Mouse (Mus musculus): ENCODE data around the gene Fkbp1a. TPM values are rescaled to one million over a fixed set of nuclear protein-coding genes. Genes with fewer than 3 reads are reported as not detected.

Fkbp1a gene
- polyA plus RNA-seq, 1 experiment from 2014 or later, result 562 TPM

- 31% methylated on average over 1 of the region's 1 CpGs for WGBS
- DNase-seq (ENCODE audit: low spot score) (no peak), ATAC-seq (replicated peaks; ENCODE audit: low FRiP score) (no peak)
- H3K27me3 ChIP-seq (ENCODE audit: control insufficient read depth, insufficient read depth, low read length), result no peaks in the 10 kb centered on the region
- no peaks in the 10 kb centered on the region for H3K36me3 ChIP-seq (ENCODE audit: control insufficient read depth, insufficient read depth, low read length)
- no peaks in the 10 kb centered on the region for H3K4me1 ChIP-seq (replicated peaks; ENCODE audit: control insufficient read depth, insufficient read depth, low read length)
- no peaks in the 10 kb centered on the region for H3K9me3 ChIP-seq (ENCODE audit: control insufficient read depth, low read length)
- H3K4me2 ChIP-seq (ENCODE audit: low read depth, low read length, severe bottlenecking), result no peak overlapping the region
- no peak overlapping the region for H3K27ac ChIP-seq (ENCODE audit: low read depth, low read length)
- no peak overlapping the region for H3K9ac ChIP-seq (ENCODE audit: low read length)
- no peak overlapping the region for H3K4me3 ChIP-seq (ENCODE audit: low read depth, low read length)
Observed at GRCm38 (mm10) chr2:151580945-151581344, 38.7 kb downstream of the Fkbp1a start.

- Histone ChIP-seq H3K4me3 (ENCODE audit: low read depth, low read length) (no peak overlapping the region), H3K27ac (ENCODE audit: low read depth, low read length) (no peak overlapping the region), H3K9ac (ENCODE audit: low read length) (no peak overlapping the region), H3K36me3 (ENCODE audit: control insufficient read depth, insufficient read depth, low read length) (no peaks in the 10 kb centered on the region), H3K4me2 (ENCODE audit: low read depth, low read length, severe bottlenecking) (no peak overlapping the region), H3K4me1 (replicated peaks; ENCODE audit: control insufficient read depth, insufficient read depth, low read length) (no peaks in the 10 kb centered on the region), H3K9me3 (ENCODE audit: control insufficient read depth, low read length) (no peaks in the 10 kb centered on the region), H3K27me3 (ENCODE audit: control insufficient read depth, insufficient read depth, low read length) (no peaks in the 10 kb centered on the region)
- peak; percentile 35; the same call in 1 of the 2 replicates for ATAC-seq (replicated peaks; ENCODE audit: low FRiP score)
- WGBS, result 74% methylated on average over 3 of the region's 3 CpGs
- DNase-seq (ENCODE audit: low spot score), result no peak
Observed at GRCm38 (mm10) chr2:151585934-151586333, 43.7 kb downstream of the Fkbp1a start.

GRCm38 (mm10) chr2:151586807-151587206 is 44.5 kb downstream of the Fkbp1a start:
- H3K9ac ChIP-seq (ENCODE audit: low read length), result no peak overlapping the region
- no peaks in the 10 kb centered on the region for H3K36me3 ChIP-seq (ENCODE audit: control insufficient read depth, insufficient read depth, low read length)
- no peak for DNase-seq (ENCODE audit: low spot score)
- H3K4me3 ChIP-seq (ENCODE audit: low read depth, low read length), result no peak overlapping the region
- no peaks in the 10 kb centered on the region for H3K4me1 ChIP-seq (replicated peaks; ENCODE audit: control insufficient read depth, insufficient read depth, low read length)
- no peaks in the 10 kb centered on the region for H3K27me3 ChIP-seq (ENCODE audit: control insufficient read depth, insufficient read depth, low read length)
- H3K9me3 ChIP-seq (ENCODE audit: control insufficient read depth, low read length), result no peaks in the 10 kb centered on the region
- no peak overlapping the region for H3K27ac ChIP-seq (ENCODE audit: low read depth, low read length)
- H3K4me2 ChIP-seq (ENCODE audit: low read depth, low read length, severe bottlenecking), result no peak overlapping the region
- no peak for ATAC-seq (replicated peaks; ENCODE audit: low FRiP score)
- WGBS, result 92% methylated on average over 1 of the region's 1 CpGs

GRCm38 (mm10) chr2:151587306-151587705 is 45.0 kb downstream of the Fkbp1a start:
- Histone ChIP-seq H3K9ac (ENCODE audit: low read length) (no peak overlapping the region), H3K4me2 (ENCODE audit: low read depth, low read length, severe bottlenecking) (no peak overlapping the region), H3K9me3 (ENCODE audit: control insufficient read depth, low read length) (no peaks in the 10 kb centered on the region), H3K4me3 (ENCODE audit: low read depth, low read length) (no peak overlapping the region), H3K27me3 (ENCODE audit: control insufficient read depth, insufficient read depth, low read length) (no peaks in the 10 kb centered on the region), H3K36me3 (ENCODE audit: control insufficient read depth, insufficient read depth, low read length) (no peaks in the 10 kb centered on the region), H3K27ac (ENCODE audit: low read depth, low read length) (no peak overlapping the region), H3K4me1 (replicated peaks; ENCODE audit: control insufficient read depth, insufficient read depth, low read length) (no peaks in the 10 kb centered on the region)
- no peak for DNase-seq (ENCODE audit: low spot score)
- no peak for ATAC-seq (replicated peaks; ENCODE audit: low FRiP score)
- 84% methylated on average over 9 of the region's 9 CpGs for WGBS

GRCm38 (mm10) chr2:151598068-151598467 is 55.8 kb downstream of the Fkbp1a start:
- ATAC-seq (replicated peaks; ENCODE audit: low FRiP score) (no peak), DNase-seq (ENCODE audit: low spot score) (no peak)
- Histone ChIP-seq H3K9ac (ENCODE audit: low read length) (no peak overlapping the region), H3K9me3 (ENCODE audit: control insufficient read depth, low read length) (no peaks in the 10 kb centered on the region), H3K27ac (ENCODE audit: low read depth, low read length) (no peak overlapping the region), H3K4me3 (ENCODE audit: low read depth, low read length) (no peak overlapping the region), H3K4me1 (replicated peaks; ENCODE audit: control insufficient read depth, insufficient read depth, low read length) (no peaks in the 10 kb centered on the region; the same call in 1 of the 2 replicates), H3K27me3 (ENCODE audit: control insufficient read depth, insufficient read depth, low read length) (no peaks in the 10 kb centered on the region), H3K4me2 (ENCODE audit: low read depth, low read length, severe bottlenecking) (no peak overlapping the region), H3K36me3 (ENCODE audit: control insufficient read depth, insufficient read depth, low read length) (no peaks in the 10 kb centered on the region)
- 83% methylated on average over 2 of the region's 2 CpGs for WGBS

GRCm38 (mm10) chr2:151602106-151602505 is 59.8 kb downstream of the Fkbp1a start:
- H3K27ac ChIP-seq (ENCODE audit: low read depth, low read length), result no peak overlapping the region
- H3K27me3 ChIP-seq (ENCODE audit: control insufficient read depth, insufficient read depth, low read length), result no peaks in the 10 kb centered on the region
- DNase-seq (ENCODE audit: low spot score) (no peak), ATAC-seq (replicated peaks; ENCODE audit: low FRiP score) (no peak)
- no peaks in the 10 kb centered on the region for H3K9me3 ChIP-seq (ENCODE audit: control insufficient read depth, low read length)
- peaks cover 17% of the 10 kb centered on the region for H3K4me1 ChIP-seq (replicated peaks; ENCODE audit: control insufficient read depth, insufficient read depth, low read length)
- WGBS, result 87% methylated on average over 4 of the region's 4 CpGs
- H3K36me3 ChIP-seq (ENCODE audit: control insufficient read depth, insufficient read depth, low read length), result no peaks in the 10 kb centered on the region
- H3K4me3 ChIP-seq (ENCODE audit: low read depth, low read length), result no peak overlapping the region
- no peak overlapping the region for H3K4me2 ChIP-seq (ENCODE audit: low read depth, low read length, severe bottlenecking)
- no peak overlapping the region for H3K9ac ChIP-seq (ENCODE audit: low read length)

GRCm38 (mm10) chr2:151603630-151604029 is 61.3 kb downstream of the Fkbp1a start:
- 21% methylated on average over 4 of the region's 4 CpGs for WGBS
- ATAC-seq (replicated peaks; ENCODE audit: low FRiP score) (peak; percentile 70), DNase-seq (ENCODE audit: low spot score) (peak; percentile 63)
- no peak overlapping the region for H3K4me3 ChIP-seq (ENCODE audit: low read depth, low read length)
- H3K36me3 ChIP-seq (ENCODE audit: control insufficient read depth, insufficient read depth, low read length), result no peaks in the 10 kb centered on the region
- H3K4me2 ChIP-seq (ENCODE audit: low read depth, low read length, severe bottlenecking), result no peak overlapping the region
- peaks cover 17% of the 10 kb centered on the region for H3K4me1 ChIP-seq (replicated peaks; ENCODE audit: control insufficient read depth, insufficient read depth, low read length)
- no peaks in the 10 kb centered on the region for H3K9me3 ChIP-seq (ENCODE audit: control insufficient read depth, low read length)
- H3K9ac ChIP-seq (ENCODE audit: low read length), result no peak overlapping the region; the same call in 1 of the 2 replicates
- H3K27me3 ChIP-seq (ENCODE audit: control insufficient read depth, insufficient read depth, low read length), result no peaks in the 10 kb centered on the region
- peak overlapping the region; percentile 41; the same call in 1 of the 2 replicates for H3K27ac ChIP-seq (ENCODE audit: low read depth, low read length)

- WGBS, result 57% methylated on average over 11 of the region's 11 CpGs
- Histone ChIP-seq H3K4me1 (replicated peaks; ENCODE audit: control insufficient read depth, insufficient read depth, low read length) (peaks cover 17% of the 10 kb centered on the region), H3K27me3 (ENCODE audit: control insufficient read depth, insufficient read depth, low read length) (no peaks in the 10 kb centered on the region), H3K9me3 (ENCODE audit: control insufficient read depth, low read length) (no peaks in the 10 kb centered on the region), H3K4me3 (ENCODE audit: low read depth, low read length) (no peak overlapping the region), H3K27ac (ENCODE audit: low read depth, low read length) (no peak overlapping the region), H3K36me3 (ENCODE audit: control insufficient read depth, insufficient read depth, low read length) (no peaks in the 10 kb centered on the region), H3K4me2 (ENCODE audit: low read depth, low read length, severe bottlenecking) (no peak overlapping the region), H3K9ac (ENCODE audit: low read length) (no peak overlapping the region)
- DNase-seq (ENCODE audit: low spot score), result no peak
- peak; percentile 51 for ATAC-seq (replicated peaks; ENCODE audit: low FRiP score)
Observed at GRCm38 (mm10) chr2:151605437-151605987, 63.2 kb downstream of the Fkbp1a start.

- Histone ChIP-seq H3K4me1 (replicated peaks; ENCODE audit: control insufficient read depth, insufficient read depth, low read length) (peaks cover 15% of the 10 kb centered on the region), H3K9me3 (ENCODE audit: control insufficient read depth, low read length) (no peaks in the 10 kb centered on the region), H3K9ac (ENCODE audit: low read length) (no peak overlapping the region), H3K27me3 (ENCODE audit: control insufficient read depth, insufficient read depth, low read length) (no peaks in the 10 kb centered on the region), H3K4me3 (ENCODE audit: low read depth, low read length) (no peak overlapping the region), H3K4me2 (ENCODE audit: low read depth, low read length, severe bottlenecking) (no peak overlapping the region), H3K36me3 (ENCODE audit: control insufficient read depth, insufficient read depth, low read length) (no peaks in the 10 kb centered on the region), H3K27ac (ENCODE audit: low read depth, low read length) (no peak overlapping the region)
- no peak for DNase-seq (ENCODE audit: low spot score)
- no peak for ATAC-seq (replicated peaks; ENCODE audit: low FRiP score)
- WGBS, result 73% methylated on average over 1 of the region's 1 CpGs
Observed at GRCm38 (mm10) chr2:151608435-151608834, 66.2 kb downstream of the Fkbp1a start.
